Comparison of ENCODE assay signal across 19 mouse cellular contexts in the genomic region with DNA sequence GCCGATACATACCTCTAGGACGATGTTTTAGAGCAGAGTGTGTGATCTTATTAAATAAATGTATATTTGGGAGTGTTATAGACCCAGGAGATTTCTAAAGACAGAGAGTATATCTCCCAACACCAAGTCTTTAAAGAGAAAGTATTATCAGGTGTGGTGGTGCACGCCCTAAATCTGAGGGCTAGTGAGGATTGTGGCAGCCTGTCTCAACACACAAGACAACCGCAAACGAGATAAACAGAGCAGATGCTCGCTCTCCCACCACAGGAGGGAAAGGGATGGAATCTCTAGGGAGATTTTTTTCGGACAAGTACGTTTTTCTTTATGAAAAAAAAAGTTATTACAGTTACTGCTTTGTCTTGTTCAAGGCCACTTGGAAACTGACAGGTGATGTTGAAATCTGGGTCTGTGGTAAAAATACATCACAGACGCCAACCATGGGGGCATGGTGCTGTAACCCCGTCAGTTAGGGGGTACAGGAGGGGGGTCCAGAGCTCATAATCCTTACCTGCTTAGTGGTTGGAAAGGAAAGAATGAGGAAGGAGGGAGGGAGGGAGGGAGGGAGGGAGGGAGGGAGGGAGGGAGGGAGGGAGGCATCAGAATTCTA. TPM values are rescaled to one million over a fixed set of nuclear protein-coding genes. Genes with fewer than 3 reads are reported as not detected.
A peak's percentile ranks its signal among the peaks of the same experiment; 100 is the strongest.
DNase-seq lines count a peak whose midpoint lies in the region; ATAC-seq and TF ChIP-seq lines count a peak whose summit lies in the region.
"Had no signal": no experiment of that assay in that cellular context is flagged by ENCODE, and none has a peak within 500 bp of the region (broad histone marks: within the 10 kb centered on the region; RNA-seq: fewer than 3 reads in every experiment).

No protein-coding gene starts in this region.

- no peak overlapping the region for H3K9ac ChIP-seq in embryonic facial prominence, embryonic 14.5 days (ENCODE audit: low read depth, low read length)
- H3K9ac ChIP-seq in heart, embryonic 14.5 days (ENCODE audit: low read length), result peak overlapping the region; percentile 54
- H3K9ac ChIP-seq in hindbrain, embryonic 14.5 days, result no peak overlapping the region
- H3K9ac ChIP-seq: forebrain, postnatal 0 days; liver, embryonic 12.5 days; lung, embryonic 15.5 days; midbrain, embryonic 13.5 days; stomach, embryonic 15.5 days had no signal

- WGBS in embryonic facial prominence, embryonic 14.5 days, result 50% methylated on average over 10 of the region's 10 CpGs
- WGBS in embryonic facial prominence, embryonic 10.5 days, result 75% methylated on average over 10 of the region's 10 CpGs
- WGBS in heart, embryonic 14.5 days, result 29% methylated on average over 10 of the region's 10 CpGs
- WGBS in hindbrain, embryonic 14.5 days, result 83% methylated on average over 10 of the region's 10 CpGs

- H3K4me3 ChIP-seq in embryonic facial prominence, embryonic 14.5 days (ENCODE audit: low read depth, low read length), result no peak overlapping the region
- H3K4me3 ChIP-seq in embryonic facial prominence, embryonic 10.5 days, result no peak overlapping the region
- no peak overlapping the region for H3K4me3 ChIP-seq in heart, embryonic 14.5 days (ENCODE audit: control insufficient read depth in 1 of 2, insufficient read depth in 1 of 2, low read depth in 1 of 2, low read length in 2 of 2)
- no peak overlapping the region for H3K4me3 ChIP-seq in layer of hippocampus, adult 2 months
- no peak overlapping the region for H3K4me3 ChIP-seq in hindbrain, embryonic 14.5 days (replicated peaks; ENCODE audit: low read length)
- H3K4me3 ChIP-seq: hindbrain, embryonic 10.5 days; limb, embryonic 10.5 days; liver, embryonic 12.5 days; lung, embryonic 15.5 days; midbrain, embryonic 13.5 days; stomach, embryonic 15.5 days had no signal

- DNase-seq in embryonic facial prominence, embryonic 14.5 days (ENCODE audit: low spot score), result no peak
- no peak for DNase-seq in embryonic facial prominence, embryonic 10.5 days (ENCODE audit: low spot score)
- no peak for DNase-seq in heart, adult 18-20 months
- no peak for DNase-seq in layer of hippocampus, adult 2 months (ENCODE audit: low spot score in 2 of 2)
- no peak for DNase-seq in layer of hippocampus, adult 9-10 months (ENCODE audit: low spot score)
- DNase-seq in 416B (ENCODE audit: low read depth), result peak; percentile 43
- no peak for DNase-seq in hindbrain, embryonic 14.5 days (ENCODE audit: low spot score)
- DNase-seq: cerebellum, adult 9-10 months; forebrain, postnatal 0 days; gastrocnemius, postnatal 36 days; thymus, postnatal 36 days had no signal

- H3K27me3 ChIP-seq in embryonic facial prominence, embryonic 14.5 days (replicated peaks; ENCODE audit: control insufficient read depth, insufficient read depth, low read length), result no peaks in the 10 kb centered on the region
- no peaks in the 10 kb centered on the region for H3K27me3 ChIP-seq in embryonic facial prominence, embryonic 10.5 days (replicated peaks; ENCODE audit: low read depth, poor library complexity, severe bottlenecking)
- no peaks in the 10 kb centered on the region for H3K27me3 ChIP-seq in heart, embryonic 14.5 days (ENCODE audit: control insufficient read depth, insufficient read depth, low read length)
- no peaks in the 10 kb centered on the region for H3K27me3 ChIP-seq in hindbrain, embryonic 14.5 days (ENCODE audit: control insufficient read depth, insufficient read depth, low read length)
- H3K27me3 ChIP-seq: liver, embryonic 12.5 days; lung, embryonic 15.5 days; midbrain, embryonic 13.5 days; stomach, embryonic 15.5 days had no signal

- H3K9me3 ChIP-seq in embryonic facial prominence, embryonic 14.5 days (ENCODE audit: control insufficient read depth, low read length), result no peaks in the 10 kb centered on the region
- no peaks in the 10 kb centered on the region for H3K9me3 ChIP-seq in embryonic facial prominence, embryonic 10.5 days
- no peaks in the 10 kb centered on the region for H3K9me3 ChIP-seq in heart, embryonic 14.5 days (ENCODE audit: control insufficient read depth, low read length)
- H3K9me3 ChIP-seq in hindbrain, embryonic 14.5 days (ENCODE audit: control insufficient read depth, low read length), result no peaks in the 10 kb centered on the region
- H3K9me3 ChIP-seq: hindbrain, embryonic 10.5 days; limb, embryonic 10.5 days; liver, embryonic 12.5 days; lung, embryonic 15.5 days; midbrain, embryonic 13.5 days; stomach, embryonic 15.5 days had no signal

- TF ChIP-seq CTCF in layer of hippocampus, adult 2 months (conservative IDR thresholded peaks at IDR 0.05), result no peak

- no peak overlapping the region for H3K4me2 ChIP-seq in embryonic facial prominence, embryonic 14.5 days (ENCODE audit: low read depth, low read length)
- no peak overlapping the region; the same call in 1 of the 2 replicates for H3K4me2 ChIP-seq in heart, embryonic 14.5 days (ENCODE audit: low read length)
- H3K4me2 ChIP-seq in hindbrain, embryonic 14.5 days (replicated peaks), result no peak overlapping the region
- H3K4me2 ChIP-seq: liver, embryonic 12.5 days; lung, embryonic 15.5 days; midbrain, embryonic 13.5 days had no signal

- 0 out of 2 replicates have a peak overlapping the region, but pooled peaks have one; percentile 21 for H3K27ac ChIP-seq in embryonic facial prominence, embryonic 14.5 days (replicated peaks; ENCODE audit: low read depth, low read length)
- H3K27ac ChIP-seq in embryonic facial prominence, embryonic 10.5 days (replicated peaks), result no peak overlapping the region
- H3K27ac ChIP-seq in heart, embryonic 14.5 days (replicated peaks in 1 of 2; ENCODE audit: control insufficient read depth in 1 of 2, insufficient read depth in 1 of 2, low read depth in 2 of 2, low read length in 2 of 2), result peak overlapping the region; percentile 26 to 49; a peak in 2 of 4 replicates
- peak overlapping the region; percentile 70 for H3K27ac ChIP-seq in layer of hippocampus, adult 2 months
- H3K27ac ChIP-seq in hindbrain, embryonic 14.5 days, result no peak overlapping the region
- H3K27ac ChIP-seq: hindbrain, embryonic 10.5 days; hindbrain, postnatal 0 days; limb, embryonic 10.5 days; liver, embryonic 12.5 days; midbrain, embryonic 13.5 days; stomach, embryonic 15.5 days had no signal

- ATAC-seq in embryonic facial prominence, embryonic 14.5 days (ENCODE audit: low read depth), result no peak
- no peak for ATAC-seq in heart, embryonic 14.5 days (ENCODE audit: insufficient number of reproducible peaks, insufficient read depth, low FRiP score, low read depth)
- no peak for ATAC-seq in hindbrain, embryonic 14.5 days (ENCODE audit: low FRiP score)
- ATAC-seq: forebrain, postnatal 0 days; hindbrain, postnatal 0 days; midbrain, embryonic 13.5 days had no signal

- H3K4me1 ChIP-seq in embryonic facial prominence, embryonic 14.5 days (ENCODE audit: control insufficient read depth, insufficient read depth, low read length), result peaks cover 17% of the 10 kb centered on the region; the same call in 1 of the 2 replicates
- peaks cover 27% of the 10 kb centered on the region for H3K4me1 ChIP-seq in embryonic facial prominence, embryonic 10.5 days
- peaks cover 17 to 54% of the 10 kb centered on the region in 2 experiments for H3K4me1 ChIP-seq in heart, embryonic 14.5 days (ENCODE audit: control insufficient read depth in 2 of 2, insufficient read depth in 2 of 2, low read length in 2 of 2)
- H3K4me1 ChIP-seq in hindbrain, embryonic 14.5 days (replicated peaks; ENCODE audit: control insufficient read depth, insufficient read depth, low read length), result no peaks in the 10 kb centered on the region; the same call in 1 of the 2 replicates
- H3K4me1 ChIP-seq: hindbrain, embryonic 10.5 days; limb, embryonic 10.5 days had no signal

- H3K36me3 ChIP-seq in embryonic facial prominence, embryonic 14.5 days (ENCODE audit: control insufficient read depth, insufficient read depth, low read length), result peaks cover 43% of the 10 kb centered on the region
- peaks cover 66% of the 10 kb centered on the region for H3K36me3 ChIP-seq in embryonic facial prominence, embryonic 10.5 days (replicated peaks)
- H3K36me3 ChIP-seq in heart, embryonic 14.5 days (ENCODE audit: control insufficient read depth, insufficient read depth, low read length), result peaks cover 57% of the 10 kb centered on the region
- peaks cover 59% of the 10 kb centered on the region for H3K36me3 ChIP-seq in hindbrain, embryonic 14.5 days (replicated peaks; ENCODE audit: control insufficient read depth, insufficient read depth)

RNA-seq across cellular contexts. Expression of a gene that starts 9.2 kb away (rescaled TPM):
- 26.5 and 27.1 TPM in 2 replicates for polyA plus RNA-seq in embryonic facial prominence, embryonic 14.5 days (2014; fragmentation: Nextera tagmentation; extraction: Ambion mirVana)
- polyA plus RNA-seq in embryonic facial prominence, embryonic 10.5 days (2016; fragmentation: Nextera tagmentation; extraction: Ambion mirVana), result 44.6 and 45.1 TPM in 2 replicates
- polyA plus RNA-seq in heart, embryonic 14.5 days (2014; fragmentation: Nextera tagmentation; extraction: Ambion mirVana), result 68.8 and 71.9 TPM in 2 replicates
- 10 to 100 TPM; 25.4 to 29.9 TPM for total RNA-seq in heart, adult 18-20 months (2021)
- 100 to 1,000 TPM; 364 to 381 TPM for total RNA-seq in layer of hippocampus, adult 2 months (2021)
- polyA plus RNA-seq in hindbrain, embryonic 14.5 days (2014; fragmentation: Nextera tagmentation; extraction: Ambion mirVana), result 88.3 and 97.8 TPM in 2 replicates

Comparison
In these comparisons a context has a peak if more than half of its experiments do, and no peak if none do; other contexts are left out.
1. H3K27ac ChIP-seq: peak in embryonic facial prominence, embryonic 14.5 days (single experiment), heart, embryonic 14.5 days (2 of 2) and layer of hippocampus, adult 2 months (single experiment); none in embryonic facial prominence, embryonic 10.5 days (single experiment) and hindbrain, embryonic 14.5 days (single experiment).